Mouse (Mus musculus) adrenal gland (tissue): ENCODE measurements around the gene Cluap1.

Experiments
- intact Hi-C: fragments of 180-260 bp; cut with DNase I; formaldehyde crosslinking; loops from one replicate; pipeline ENCODE4 v1.15.1; 2025
- long read RNA-seq, 2 experiments: library from polyadenylated mRNA; unstranded; transcript quantifications; one replicate each; pipeline ENCODE4 v2.0.0; 2020; ENCODE audit warnings: borderline replicate concordance in 1 of 2; ENCODE audit not compliant: insufficient replicate concordance in 1 of 2

Gene Cluap1
- long read RNA-seq, experiment 1, transcript Cluap1-201 (12 exons, 1,779 nt) = major isoform, 7 of 18 reads
- long read RNA-seq, experiment 1, partial matches to known transcripts = 9 of 18 reads
- long read RNA-seq, experiment 1, other reads (novel, unspliced or antisense) = 2 of 18 reads
- long read RNA-seq, experiment 2, transcript Cluap1-201 (12 exons, 1,779 nt) = major isoform, 10 of 30 reads
- long read RNA-seq, experiment 2, partial matches to known transcripts = 11 of 30 reads
- long read RNA-seq, experiment 2, other reads (novel, unspliced or antisense) = 9 of 30 reads

- intact Hi-C loops = loop anchor here (5.0 kb wide), 2 partner anchors 61 to 94 kb away; partner anchors contain the start of genes Slx4 and Zfp174
Observed at GRCm38 (mm10) chr16:3908537-3909111, at the start of gene Cluap1, which contains the start of gene 1700037C18Rik. TSS of gene Cluap1 (plus strand) at chr16:3908801. TSS of gene 1700037C18Rik (minus strand) at chr16:3908689.

GRCm38 (mm10) chr16:3859254-3859653 is 49.3 kb upstream of the Cluap1 start:
- intact Hi-C loops = no loop called here

- intact Hi-C loops = no loop called here
Observed at GRCm38 (mm10) chr16:3871815-3872214, 36.8 kb upstream of the Cluap1 start.

GRCm38 (mm10) chr16:3872216-3873047 is 36.2 kb upstream of the Cluap1 start, which contains the start of gene Naa60:
TSS of gene Naa60 (plus strand) at chr16:3872375.
- intact Hi-C loops = no loop called here

GRCm38 (mm10) chr16:3876346-3876745 is 32.3 kb upstream of the Cluap1 start:
- intact Hi-C loops = no loop called here

GRCm38 (mm10) chr16:3884201-3885064 is 24.2 kb upstream of the Cluap1 start, which contains the start of the genes Zfp597 and Gm20695:
TSS of gene Zfp597 (minus strand) at chr16:3884561.
TSS of gene Gm20695 (plus strand) at chr16:3884648.
- intact Hi-C loops = loop anchor here (1.0 kb wide), 1 partner anchor 37 kb away; the partner anchor contains the start of gene Zfp174

- intact Hi-C loops = no loop called here
Observed at GRCm38 (mm10) chr16:3885065-3885670, 23.4 kb upstream of the Cluap1 start.

GRCm38 (mm10) chr16:3891621-3892295 is 16.8 kb upstream of the Cluap1 start:
- intact Hi-C loops = no loop called here

- intact Hi-C loops = no loop called here
Observed at GRCm38 (mm10) chr16:3893739-3894138, 14.9 kb upstream of the Cluap1 start.

- intact Hi-C loops = no loop called here
Observed at GRCm38 (mm10) chr16:3895173-3895792, 13.3 kb upstream of the Cluap1 start.

GRCm38 (mm10) chr16:3896046-3896445 is 12.6 kb upstream of the Cluap1 start:
- intact Hi-C loops = no loop called here

- intact Hi-C loops = no loop called here
Observed at GRCm38 (mm10) chr16:3896553-3896952, 12.0 kb upstream of the Cluap1 start.

- intact Hi-C loops = loop anchor here (5.0 kb wide), 2 partner anchors 60 to 95 kb away; partner anchors contain the start of genes Slx4 and Zfp174
Observed at GRCm38 (mm10) chr16:3907471-3907870, 1.1 kb upstream of the Cluap1 start.

GRCm38 (mm10) chr16:3909118-3909517 is 517 bp downstream of the Cluap1 start:
- intact Hi-C loops = loop anchor here (5.0 kb wide), 2 partner anchors 62 to 93 kb away; partner anchors contain the start of genes Slx4 and Zfp174

GRCm38 (mm10) chr16:3920756-3921155 is 12.2 kb downstream of the Cluap1 start:
- intact Hi-C loops = no loop called here

- intact Hi-C loops = no loop called here
Observed at GRCm38 (mm10) chr16:3923515-3923914, 14.9 kb downstream of the Cluap1 start.

- intact Hi-C loops = no loop called here
Observed at GRCm38 (mm10) chr16:3923966-3924365, 15.4 kb downstream of the Cluap1 start.

GRCm38 (mm10) chr16:3928582-3928981 is 20.0 kb downstream of the Cluap1 start:
- intact Hi-C loops = no loop called here

GRCm38 (mm10) chr16:3929151-3929550 is 20.6 kb downstream of the Cluap1 start:
- intact Hi-C loops = no loop called here
